Mouse (Mus musculus): ENCODE results near the gene Nedd4. TPM values are rescaled to one million over a fixed set of nuclear protein-coding genes. Genes with fewer than 3 reads are reported as not detected.

Gene Nedd4
- polyA plus RNA-seq, 1 experiment = 216 TPM

DNA sequence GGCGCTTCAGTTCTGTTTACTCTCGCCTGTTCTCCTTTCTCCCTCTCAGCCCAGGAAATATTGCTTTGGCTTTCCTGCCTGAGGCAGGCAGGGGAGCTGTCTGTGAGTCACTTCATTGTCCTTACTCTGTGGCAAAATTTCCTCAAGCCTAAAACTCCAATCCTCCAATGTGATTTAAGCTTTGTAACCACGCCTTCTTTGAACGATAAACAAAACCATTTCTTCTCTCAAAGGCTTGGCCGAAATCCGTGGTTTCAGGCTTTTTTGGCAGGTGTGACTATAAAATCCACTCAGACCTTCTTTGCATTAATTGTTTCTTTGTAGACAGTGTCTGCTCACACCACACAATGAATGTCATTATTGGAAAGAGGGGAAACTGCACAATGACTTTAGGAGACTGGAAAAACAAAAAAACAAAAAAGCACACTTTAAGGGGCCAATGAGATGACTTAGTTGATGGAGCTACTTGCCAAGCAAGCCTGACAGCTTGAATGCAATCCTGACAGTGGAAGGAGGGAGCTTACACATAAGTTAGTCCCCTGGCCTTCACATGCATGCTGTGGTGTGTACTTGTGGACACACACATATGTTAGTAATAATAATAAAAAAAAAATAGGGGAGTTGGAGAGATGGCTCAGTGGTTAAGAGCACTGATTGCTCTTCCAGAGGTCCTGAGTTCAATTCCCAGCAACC lies 17.6 kb upstream of the Nedd4 start:
- Histone ChIP-seq H3K27ac (ENCODE audit: insufficient read depth, low read length) (no peak overlapping the region), H3K4me1 (ENCODE audit: control insufficient read depth, insufficient read depth, low read length) (no peaks in the 10 kb centered on the region), H3K4me3 (ENCODE audit: insufficient read depth, low read length) (no peak overlapping the region)
- TF ChIP-seq CTCF (IDR thresholded peaks at IDR 0.05; ENCODE audit: extremely low read depth, insufficient read depth, low read length) (no peak), POLR2A (IDR thresholded peaks at IDR 0.05; ENCODE audit: extremely low read depth, insufficient read depth, low read length) (no peak)

DNA sequence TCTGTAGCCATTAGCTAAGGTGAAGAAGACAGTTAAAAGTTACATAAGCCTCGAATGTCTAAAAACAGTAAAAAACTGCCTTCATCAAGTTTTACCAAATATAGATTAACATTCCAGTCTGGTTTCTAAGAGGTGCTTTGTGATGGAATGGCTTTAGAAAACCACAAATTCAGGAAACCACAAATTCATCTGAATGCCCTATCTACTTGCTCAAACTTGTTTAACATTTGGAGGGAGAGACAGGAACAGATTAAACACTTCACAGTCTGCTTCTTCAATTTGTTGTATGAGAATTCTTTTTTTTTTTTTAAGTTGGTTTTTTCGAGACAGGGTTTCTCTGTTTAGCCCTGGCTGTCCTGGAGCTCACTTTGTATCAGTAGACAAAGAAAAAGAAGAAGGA lies 12.4 kb upstream of the Nedd4 start:
- Histone ChIP-seq H3K27ac (ENCODE audit: insufficient read depth, low read length) (no peak overlapping the region), H3K4me3 (ENCODE audit: insufficient read depth, low read length) (no peak overlapping the region), H3K4me1 (ENCODE audit: control insufficient read depth, insufficient read depth, low read length) (no peaks in the 10 kb centered on the region)
- TF ChIP-seq POLR2A (IDR thresholded peaks at IDR 0.05; ENCODE audit: extremely low read depth, insufficient read depth, low read length) = no peak
- TF ChIP-seq CTCF (IDR thresholded peaks at IDR 0.05; ENCODE audit: extremely low read depth, insufficient read depth, low read length) = no peak

DNA sequence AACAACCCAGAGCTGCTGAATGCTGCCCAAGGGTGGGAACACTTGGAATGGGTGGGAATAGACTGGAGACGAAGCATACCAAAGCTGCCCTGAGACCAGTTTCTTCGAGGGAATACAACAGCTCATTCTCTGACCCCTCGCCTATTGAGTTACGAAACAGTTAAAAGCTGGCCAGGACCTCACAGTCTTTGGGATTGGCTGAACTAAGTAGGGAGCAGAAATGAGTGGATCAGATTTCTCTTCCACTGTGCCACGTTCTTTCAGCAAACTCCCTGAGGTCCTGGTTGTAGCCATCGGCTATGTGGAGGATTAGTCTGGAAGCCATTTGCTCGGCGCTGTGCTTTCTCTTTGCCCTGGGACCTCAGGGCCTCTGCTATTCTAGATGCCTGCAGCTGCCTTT lies 9.2 kb upstream of the Nedd4 start:
- Histone ChIP-seq H3K4me1 (ENCODE audit: control insufficient read depth, insufficient read depth, low read length) (no peaks in the 10 kb centered on the region), H3K4me3 (ENCODE audit: insufficient read depth, low read length) (no peak overlapping the region), H3K27ac (ENCODE audit: insufficient read depth, low read length) (no peak overlapping the region)
- TF ChIP-seq POLR2A (IDR thresholded peaks at IDR 0.05; ENCODE audit: extremely low read depth, insufficient read depth, low read length) (no peak), CTCF (IDR thresholded peaks at IDR 0.05; ENCODE audit: extremely low read depth, insufficient read depth, low read length) (no peak)

DNA sequence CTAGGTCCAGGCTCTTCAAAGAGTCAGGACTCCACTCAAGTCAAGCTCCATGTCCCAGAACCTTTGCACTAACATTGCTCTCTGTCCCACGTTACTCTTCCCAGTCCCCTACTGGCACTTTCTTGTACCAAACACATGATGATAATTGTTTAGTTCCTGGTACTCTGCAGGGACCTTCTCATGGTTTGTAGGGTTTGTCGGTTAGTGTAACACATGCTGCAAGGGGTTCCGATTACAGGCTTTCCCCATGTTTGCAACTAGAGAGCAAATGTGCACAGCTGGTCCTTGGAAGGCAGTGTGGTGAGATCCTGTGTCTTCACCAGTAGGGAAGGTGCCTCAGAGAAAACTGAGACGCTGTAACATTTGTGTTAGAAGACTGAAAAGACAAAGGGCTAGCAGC lies 8.6 kb upstream of the Nedd4 start:
- no peak overlapping the region for H3K27ac ChIP-seq (ENCODE audit: insufficient read depth, low read length)
- no peak for TF ChIP-seq CTCF (IDR thresholded peaks at IDR 0.05; ENCODE audit: extremely low read depth, insufficient read depth, low read length)
- TF ChIP-seq POLR2A (IDR thresholded peaks at IDR 0.05; ENCODE audit: extremely low read depth, insufficient read depth, low read length) = no peak
- no peak overlapping the region for H3K4me3 ChIP-seq (ENCODE audit: insufficient read depth, low read length)
- H3K4me1 ChIP-seq (ENCODE audit: control insufficient read depth, insufficient read depth, low read length) = no peaks in the 10 kb centered on the region

DNA sequence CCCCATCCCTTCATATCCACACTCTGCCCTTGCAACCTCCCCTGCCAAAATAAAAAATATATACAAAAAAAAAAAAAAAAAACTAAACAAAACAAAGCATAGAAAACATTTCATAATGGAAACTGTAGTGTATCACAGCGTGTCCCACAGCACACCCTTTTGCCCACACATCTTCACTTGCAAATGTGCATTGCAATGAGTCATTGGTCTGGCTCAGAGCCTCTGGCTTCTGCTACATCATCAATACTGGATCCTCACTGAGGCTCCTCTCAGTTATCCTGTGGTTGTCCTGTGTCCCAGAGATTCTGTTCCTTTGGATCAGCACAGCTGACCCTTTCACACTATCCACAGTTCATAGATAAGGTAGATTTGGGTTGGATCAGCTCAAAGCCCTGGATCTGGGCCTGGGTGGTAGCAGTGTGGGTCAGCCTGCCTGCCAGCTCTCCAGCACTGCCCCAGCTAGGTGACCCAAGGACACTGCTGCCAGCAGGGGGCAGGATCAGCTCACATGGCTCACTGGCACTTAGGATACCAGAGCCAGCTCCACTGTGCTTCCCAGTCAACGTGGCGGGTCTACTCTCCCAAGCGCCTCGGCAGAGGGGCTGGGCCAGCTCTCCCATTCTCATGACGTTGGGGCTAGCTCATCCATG lies 7.4 kb upstream of the Nedd4 start:
- H3K27ac ChIP-seq (ENCODE audit: insufficient read depth, low read length) = no peak overlapping the region
- no peak overlapping the region for H3K4me3 ChIP-seq (ENCODE audit: insufficient read depth, low read length)
- no peak for TF ChIP-seq POLR2A (IDR thresholded peaks at IDR 0.05; ENCODE audit: extremely low read depth, insufficient read depth, low read length)
- TF ChIP-seq CTCF (IDR thresholded peaks at IDR 0.05; ENCODE audit: extremely low read depth, insufficient read depth, low read length) = peak; percentile 44
- no peaks in the 10 kb centered on the region for H3K4me1 ChIP-seq (ENCODE audit: control insufficient read depth, insufficient read depth, low read length)

DNA sequence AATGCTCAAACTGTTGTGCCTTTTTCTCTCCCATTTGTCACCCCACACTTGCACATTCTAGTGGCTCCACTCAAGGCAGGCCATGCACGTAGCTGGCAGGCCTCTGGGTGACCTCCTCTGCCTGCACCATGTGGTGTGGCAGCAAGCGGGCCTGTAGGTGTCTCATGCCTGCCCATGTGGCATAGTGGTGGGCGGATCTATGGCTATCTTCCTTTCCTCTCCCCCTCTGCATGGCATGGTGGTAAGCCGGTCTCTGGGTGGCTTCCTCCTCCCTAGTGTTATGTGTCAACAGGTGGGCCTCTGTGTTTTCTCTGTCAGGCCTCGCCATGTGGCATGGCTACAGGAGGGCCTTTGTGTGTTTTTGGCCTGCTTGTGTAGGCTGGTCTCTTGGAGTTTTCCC lies 6.5 kb upstream of the Nedd4 start:
- Histone ChIP-seq H3K27ac (ENCODE audit: insufficient read depth, low read length) (no peak overlapping the region), H3K4me3 (ENCODE audit: insufficient read depth, low read length) (no peak overlapping the region), H3K4me1 (ENCODE audit: control insufficient read depth, insufficient read depth, low read length) (no peaks in the 10 kb centered on the region)
- TF ChIP-seq CTCF (IDR thresholded peaks at IDR 0.05; ENCODE audit: extremely low read depth, insufficient read depth, low read length) (no peak), POLR2A (IDR thresholded peaks at IDR 0.05; ENCODE audit: extremely low read depth, insufficient read depth, low read length) (no peak)

DNA sequence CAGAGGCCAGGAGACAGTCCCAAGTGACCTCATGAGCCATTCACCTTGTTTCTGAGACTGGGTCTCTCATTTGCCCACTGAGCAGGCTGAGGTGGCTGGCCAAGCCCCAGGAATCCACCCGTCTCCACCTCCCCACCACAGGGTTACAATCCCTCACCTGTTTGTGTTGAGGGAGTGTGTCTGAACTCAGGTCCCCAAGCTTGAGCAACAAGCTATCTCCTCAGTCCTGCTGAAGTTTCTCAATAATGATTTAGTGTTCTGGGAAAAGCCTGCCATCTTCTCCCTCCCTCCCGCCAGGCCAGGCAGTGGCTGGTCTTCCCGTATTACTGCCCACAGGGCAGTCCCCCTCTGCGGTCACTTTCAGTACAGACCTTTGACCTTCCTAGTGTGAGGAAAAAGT lies 5.7 kb upstream of the Nedd4 start:
- Histone ChIP-seq H3K4me3 (ENCODE audit: insufficient read depth, low read length) (no peak overlapping the region), H3K4me1 (ENCODE audit: control insufficient read depth, insufficient read depth, low read length) (no peaks in the 10 kb centered on the region)

DNA sequence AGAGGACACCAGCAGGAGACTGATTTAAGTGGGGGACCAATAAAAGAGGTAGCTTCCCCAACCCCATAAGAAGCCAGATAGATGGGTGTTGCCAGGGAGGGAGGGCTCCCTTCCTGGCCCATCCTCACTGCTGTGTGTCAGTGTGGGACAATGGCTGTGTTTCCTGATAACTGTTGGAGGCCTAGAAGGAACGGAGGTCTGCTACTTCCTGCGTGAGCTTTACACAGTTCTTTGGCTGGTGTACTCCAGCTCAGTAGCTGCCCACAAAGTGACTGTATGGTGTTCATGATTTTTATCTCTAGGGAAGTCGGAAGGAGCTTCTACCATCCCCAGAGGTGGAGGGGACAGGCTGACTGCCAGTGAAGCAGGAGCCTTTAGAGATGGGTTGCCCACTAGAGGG lies 5.2 kb upstream of the Nedd4 start:
- H3K4me3 ChIP-seq (ENCODE audit: insufficient read depth, low read length) = no peak overlapping the region
- H3K27ac ChIP-seq (ENCODE audit: insufficient read depth, low read length) = no peak overlapping the region
- no peak for TF ChIP-seq CTCF (IDR thresholded peaks at IDR 0.05; ENCODE audit: extremely low read depth, insufficient read depth, low read length)
- no peak for TF ChIP-seq POLR2A (IDR thresholded peaks at IDR 0.05; ENCODE audit: extremely low read depth, insufficient read depth, low read length)
- no peaks in the 10 kb centered on the region for H3K4me1 ChIP-seq (ENCODE audit: control insufficient read depth, insufficient read depth, low read length)

More for the DNA sequence above, 5.7 kb upstream of the Nedd4 start:
- TF ChIP-seq POLR2A (IDR thresholded peaks at IDR 0.05; ENCODE audit: extremely low read depth, insufficient read depth, low read length) (no peak), CTCF (IDR thresholded peaks at IDR 0.05; ENCODE audit: extremely low read depth, insufficient read depth, low read length) (no peak)
- H3K27ac ChIP-seq (ENCODE audit: insufficient read depth, low read length) = no peak overlapping the region

DNA sequence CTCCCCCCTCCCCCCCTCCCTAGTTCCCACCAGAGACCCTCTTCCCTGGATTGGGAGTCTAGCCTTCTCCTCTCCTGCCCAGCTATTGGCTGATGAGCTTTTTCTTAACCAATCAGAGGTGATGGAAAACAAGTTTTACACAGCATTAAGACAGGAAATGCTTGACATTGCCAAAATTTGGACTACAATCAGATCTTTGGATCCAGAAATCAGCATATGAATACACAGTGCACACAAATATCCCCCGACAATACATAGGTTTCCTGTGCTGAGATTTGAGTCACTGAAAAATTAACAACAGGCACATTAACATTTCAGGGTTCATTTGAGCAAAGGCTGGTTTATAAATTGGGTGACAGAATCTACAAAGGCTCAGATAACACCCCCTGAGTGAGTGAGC lies 4.5 kb upstream of the Nedd4 start:
- no peak overlapping the region for H3K27ac ChIP-seq (ENCODE audit: insufficient read depth, low read length)
- H3K4me3 ChIP-seq (ENCODE audit: insufficient read depth, low read length) = no peak overlapping the region
- no peaks in the 10 kb centered on the region for H3K4me1 ChIP-seq (ENCODE audit: control insufficient read depth, insufficient read depth, low read length)
- TF ChIP-seq POLR2A (IDR thresholded peaks at IDR 0.05; ENCODE audit: extremely low read depth, insufficient read depth, low read length) (no peak), CTCF (IDR thresholded peaks at IDR 0.05; ENCODE audit: extremely low read depth, insufficient read depth, low read length) (no peak)

DNA sequence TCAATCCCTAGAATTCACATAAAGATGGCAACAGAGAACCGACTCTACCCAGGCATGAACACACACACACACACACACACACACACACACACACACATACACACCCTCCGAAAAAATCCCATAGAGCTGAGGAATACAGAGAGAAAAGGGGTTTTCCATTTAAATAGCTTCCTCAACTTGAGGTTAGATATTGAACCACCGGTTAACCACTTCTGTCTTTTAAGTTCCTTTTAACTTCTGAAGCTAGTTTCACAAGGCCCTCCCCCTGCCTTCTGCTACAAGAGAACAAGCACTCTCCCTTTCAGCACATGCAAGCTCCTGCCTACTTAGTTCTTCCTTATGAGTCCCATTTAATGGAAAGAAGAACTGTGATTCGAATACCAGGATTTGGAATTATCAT lies 2.0 kb upstream of the Nedd4 start:
- TF ChIP-seq POLR2A (IDR thresholded peaks at IDR 0.05; ENCODE audit: extremely low read depth, insufficient read depth, low read length) (no peak), CTCF (IDR thresholded peaks at IDR 0.05; ENCODE audit: extremely low read depth, insufficient read depth, low read length) (no peak)
- Histone ChIP-seq H3K4me3 (ENCODE audit: insufficient read depth, low read length) (no peak overlapping the region), H3K4me1 (ENCODE audit: control insufficient read depth, insufficient read depth, low read length) (peaks cover 4% of the 10 kb centered on the region; the same call in 1 of the 2 replicates), H3K27ac (ENCODE audit: insufficient read depth, low read length) (no peak overlapping the region)
